Mouse (Mus musculus) CH12.LX (cell line): ENCODE results near the gene 6030408B16Rik.
"Not testable (repeated sequence)": the region's sequence is repeated elsewhere in the genome, so short reads cannot be mapped to it uniquely, and the experiment has no call there.

Experiments used
- CTCF ChIP-seq, 2 experiments: IDR thresholded peaks in 1 of 2; conservative IDR thresholded peaks in 1 of 2; 2 replicates each; pipeline ENCODE4 v1.5.1; 2011 to 2012; ENCODE audit warnings: low read depth in 2 of 2, low read length in 2 of 2, improper control_type of control experiment in 1 of 2, inconsistent platforms in 1 of 2, mild to moderate bottlenecking in 1 of 2, moderate library complexity in 1 of 2
- HCFC1 ChIP-seq: IDR thresholded peaks from 2 replicates; pipeline ENCODE4 v1.6.1; 2012; ENCODE audit warnings: low read depth, mild to moderate bottlenecking, inconsistent platforms, low read length, improper control_type of control experiment
- SMC3 ChIP-seq: IDR thresholded peaks from 2 replicates; pipeline ENCODE4 v1.6.1; 2011; ENCODE audit warnings: low read depth, low read length, improper control_type of control experiment

GRCm38 (mm10) chr15:101324409-101324808 lies 31.4 kb downstream of the 6030408B16Rik start:
- not testable (repeated sequence) for TF ChIP-seq HCFC1; CTCF (conservative IDR thresholded peaks at IDR 0.05 in 1 of 2, IDR thresholded peaks at IDR 0.05 in 1 of 2; ENCODE audit: low read depth in 2 of 2, low read length in 2 of 2); SMC3
